Mouse (Mus musculus) CH12.LX (cell line): ENCODE measurements at regions not wholly inside any gene's neighbourhood (a gene's known extent, or its start where the extent isn't known, plus 50 kb on each side); places are given as distances from the start of the nearest gene placed in this dataset.

Source experiments
- DNase-seq: peaks from one replicate; pipeline ENCODE4 v3.0.0-alpha.2; 2013; ENCODE audit errors: extremely low read depth
- H3K27ac ChIP-seq: 2 replicates; pipeline ENCODE4 v1.5.1; 2012; ENCODE audit warnings: low read depth, mild to moderate bottlenecking, control low read depth, moderate library complexity; ENCODE audit not compliant: insufficient read depth
- H3K27me3 ChIP-seq: replicated peaks from 2 replicates; pipeline ENCODE3; 2012; ENCODE audit warnings: inconsistent platforms
- H3K36me3 ChIP-seq, 2 experiments: replicated peaks in 1 of 2; 2 replicates each; pipeline versions ENCODE3 to v1.6.1; 2012; ENCODE audit warnings: inconsistent platforms in 1 of 2, low read length in 1 of 2, mild to moderate bottlenecking in 1 of 2, mixed read lengths in 1 of 2, moderate library complexity in 1 of 2; ENCODE audit not compliant: control insufficient read depth in 1 of 2, insufficient read depth in 1 of 2
- H3K4me1 ChIP-seq, 2 experiments: 2 replicates each; pipeline ENCODE4 v1.6.1; 2012; ENCODE audit warnings: inconsistent platforms in 1 of 2, moderate library complexity in 1 of 2; ENCODE audit not compliant: insufficient read depth in 2 of 2, control insufficient read depth in 1 of 2
- H3K4me2 ChIP-seq: 2 replicates; pipeline ENCODE4 v1.6.1; 2012; ENCODE audit warnings: low read depth, mild to moderate bottlenecking, control low read depth; ENCODE audit not compliant: poor library complexity, insufficient read depth, severe bottlenecking
- H3K4me3 ChIP-seq, 3 experiments: fragments of 150-350 bp in 1 of 3; sonication (generic) in 1 of 3; replicated peaks in 1 of 3; 2 replicates each; pipeline versions ENCODE3 to v1.5.1; 2011 to 2012; ENCODE audit warnings: low read depth in 2 of 3, low read length in 2 of 3, mild to moderate bottlenecking in 2 of 3, moderate library complexity in 2 of 3, control low read depth in 1 of 3, improper control_type of control experiment in 1 of 3, inconsistent platforms in 1 of 3, mixed read lengths in 1 of 3; ENCODE audit not compliant: poor library complexity in 1 of 3
- H3K79me2 ChIP-seq: replicated peaks from 2 replicates; pipeline ENCODE4 v1.6.1; 2012; ENCODE audit warnings: mild to moderate bottlenecking, moderate library complexity; ENCODE audit not compliant: control insufficient read depth, poor library complexity, insufficient read depth, severe bottlenecking; ENCODE audit errors: extremely low read depth
- H3K9ac ChIP-seq: 2 replicates; pipeline ENCODE4 v1.6.1; 2012; ENCODE audit warnings: low read depth, mild to moderate bottlenecking, control low read depth, moderate library complexity; ENCODE audit not compliant: insufficient read depth
- H3K9me3 ChIP-seq: replicated peaks from 2 replicates; pipeline ENCODE3; 2012; ENCODE audit warnings: low read length, inconsistent platforms, mixed read lengths
- CHD1 ChIP-seq: IDR thresholded peaks from 2 replicates; pipeline ENCODE4 v1.6.1; 2012; ENCODE audit warnings: low read depth, low read length, improper control_type of control experiment, inconsistent platforms
- CTCF ChIP-seq, 2 experiments: IDR thresholded peaks in 1 of 2; conservative IDR thresholded peaks in 1 of 2; 2 replicates each; pipeline ENCODE4 v1.5.1; 2011 to 2012; ENCODE audit warnings: low read depth in 2 of 2, low read length in 2 of 2, improper control_type of control experiment in 1 of 2, inconsistent platforms in 1 of 2, mild to moderate bottlenecking in 1 of 2, moderate library complexity in 1 of 2
- GABPA ChIP-seq: IDR thresholded peaks from 2 replicates; pipeline ENCODE4 v1.6.1; 2012; ENCODE audit warnings: low read depth, low read length, improper control_type of control experiment, inconsistent platforms; ENCODE audit not compliant: insufficient replicate concordance
- JUN ChIP-seq: IDR thresholded peaks from 2 replicates; pipeline ENCODE4 v1.6.1; 2011; ENCODE audit warnings: low read depth, mild to moderate bottlenecking, low read length, improper control_type of control experiment, moderate library complexity; ENCODE audit not compliant: insufficient read depth
- MAFK ChIP-seq: IDR thresholded peaks from 2 replicates; pipeline ENCODE4 v1.6.1; 2011; ENCODE audit warnings: low read length, improper control_type of control experiment; ENCODE audit not compliant: insufficient replicate concordance
- MEF2A ChIP-seq: IDR thresholded peaks from 2 replicates; pipeline ENCODE4 v1.6.1; 2014; ENCODE audit warnings: low read depth, mild to moderate bottlenecking, inconsistent platforms, low read length, improper control_type of control experiment, borderline replicate concordance
- RAD21 ChIP-seq: IDR thresholded peaks from 2 replicates; pipeline ENCODE4 v1.6.1; 2011; ENCODE audit warnings: low read depth, mild to moderate bottlenecking, low read length, improper control_type of control experiment, moderate library complexity
- SMC3 ChIP-seq: IDR thresholded peaks from 2 replicates; pipeline ENCODE4 v1.6.1; 2011; ENCODE audit warnings: low read depth, low read length, improper control_type of control experiment
- TBP ChIP-seq: conservative IDR thresholded peaks from 2 replicates; pipeline ENCODE4 v1.6.1; 2011; ENCODE audit warnings: low read depth, low read length, improper control_type of control experiment
- UBTF ChIP-seq: IDR thresholded peaks from 2 replicates; pipeline ENCODE4 v1.6.1; 2012; ENCODE audit warnings: low read depth, mild to moderate bottlenecking, inconsistent platforms, low read length, improper control_type of control experiment, moderate library complexity
- ZC3H11A ChIP-seq: IDR thresholded peaks from 2 replicates; pipeline ENCODE4 v1.6.1; 2012; ENCODE audit warnings: low read depth, mild to moderate bottlenecking, inconsistent platforms, low read length, improper control_type of control experiment
- ZKSCAN1 ChIP-seq: IDR thresholded peaks from 2 replicates; pipeline ENCODE4 v1.6.1; 2012; ENCODE audit warnings: low read depth, inconsistent platforms, low read length, improper control_type of control experiment, borderline replicate concordance
- ZMIZ1 ChIP-seq: IDR thresholded peaks from 2 replicates; pipeline ENCODE4 v1.6.1; 2012; ENCODE audit warnings: low read depth, mild to moderate bottlenecking, inconsistent platforms, low read length, improper control_type of control experiment
- ZNF384 ChIP-seq: IDR thresholded peaks from 2 replicates; pipeline ENCODE4 v1.6.1; 2012; ENCODE audit warnings: low read depth, low read length, improper control_type of control experiment, inconsistent platforms
- dilution Hi-C: fragments of 300-500 bp; cut with MboI; formaldehyde crosslinking; loops from 2 replicates; pipeline ENCODE4 v1.14.3; 2020; ENCODE audit warnings: low sequenced_read_pairs; ENCODE audit not compliant: extremely low pct_unique_long_range_greater_than_20kb, extremely low pct_ligation_motif_present
- in situ Hi-C: fragments of 300-500 bp; cut with MboI; formaldehyde crosslinking; loops from 3 replicates; pipeline ENCODE4 v1.14.3; 2019; ENCODE audit warnings: low sequenced_read_pairs, low pct_ligation_motif_present, low pct_unique_long_range_greater_than_20kb, mixed read lengths

DNA sequence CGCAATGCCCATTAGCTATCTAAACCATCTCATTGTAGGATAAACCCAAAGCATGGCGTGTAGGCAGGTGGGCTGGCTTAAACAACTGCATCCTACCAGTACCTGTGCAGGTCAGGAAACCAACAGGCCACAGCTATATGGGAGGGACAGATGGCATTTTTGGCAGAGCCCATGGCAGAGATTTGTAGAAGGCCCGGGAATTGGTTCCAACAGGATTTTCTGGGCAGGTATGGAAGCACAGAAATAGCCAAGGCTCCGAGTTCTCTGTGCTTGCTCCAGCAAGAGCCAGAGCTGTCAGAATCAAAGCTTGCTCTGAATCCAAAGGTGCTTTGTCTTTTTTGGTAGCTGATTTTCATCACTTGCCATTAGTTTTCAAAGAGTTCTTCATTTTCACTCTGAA is 107.9 kb upstream of the B3gat2 start:
- in situ Hi-C loops, result no loop called here
- Histone ChIP-seq H3K27me3 (no peaks in the 10 kb centered on the region), H3K9ac (no peak overlapping the region), H3K4me1 (peaks cover 0 to 5% of the 10 kb centered on the region in 2 experiments; a peak in 2 of 4 replicates), H3K9me3 (no peaks in the 10 kb centered on the region), H3K36me3 (no peaks in the 10 kb centered on the region), H3K4me3 (no peak overlapping the region), H3K4me2 (no peak overlapping the region), H3K27ac (no peak overlapping the region), H3K79me2 (no peaks in the 10 kb centered on the region)
- dilution Hi-C loops, result no loop called here
- no peak for TF ChIP-seq MEF2A
- no peak for DNase-seq

DNA sequence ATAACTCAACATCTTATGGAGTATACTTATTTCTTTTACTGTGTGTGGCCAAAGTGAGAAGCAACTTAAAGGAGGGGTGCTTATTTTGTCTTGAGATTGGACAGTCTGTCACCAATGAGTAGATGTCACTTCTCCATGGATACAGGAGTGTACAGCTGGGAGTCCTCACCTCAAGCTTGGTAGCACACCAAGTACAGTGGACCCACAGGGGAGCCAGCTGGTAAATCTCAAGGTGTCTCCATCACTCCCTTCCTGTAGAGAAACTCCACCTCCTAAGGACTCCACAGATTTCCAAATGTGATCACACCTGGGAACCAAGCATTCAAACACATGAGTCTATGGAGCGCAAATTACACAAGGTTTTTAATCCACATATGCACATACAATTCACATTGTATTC is 105.8 kb upstream of the B3gat2 start:
- no peak for DNase-seq
- H3K27ac ChIP-seq, result no peak overlapping the region
- no peak overlapping the region for H3K9ac ChIP-seq
- TF ChIP-seq JUN (no peak), UBTF (no peak), MAFK (no peak), ZC3H11A (no peak), TBP (no peak), CTCF (conservative IDR thresholded peaks at IDR 0.05 in 1 of 2, IDR thresholded peaks at IDR 0.05 in 1 of 2; ENCODE audit: low read depth in 2 of 2, low read length in 2 of 2) (no peak)
- H3K4me2 ChIP-seq, result no peak overlapping the region
- no peaks in the 10 kb centered on the region for H3K27me3 ChIP-seq
- H3K4me3 ChIP-seq, result no peak overlapping the region
- dilution Hi-C loops, result no loop called here
- H3K36me3 ChIP-seq, result no peaks in the 10 kb centered on the region
- no peaks in the 10 kb centered on the region for H3K9me3 ChIP-seq
- H3K4me1 ChIP-seq, result peaks cover 0 to 5% of the 10 kb centered on the region in 2 experiments; a peak in 2 of 4 replicates
- in situ Hi-C loops, result no loop called here
- no peaks in the 10 kb centered on the region for H3K79me2 ChIP-seq

DNA sequence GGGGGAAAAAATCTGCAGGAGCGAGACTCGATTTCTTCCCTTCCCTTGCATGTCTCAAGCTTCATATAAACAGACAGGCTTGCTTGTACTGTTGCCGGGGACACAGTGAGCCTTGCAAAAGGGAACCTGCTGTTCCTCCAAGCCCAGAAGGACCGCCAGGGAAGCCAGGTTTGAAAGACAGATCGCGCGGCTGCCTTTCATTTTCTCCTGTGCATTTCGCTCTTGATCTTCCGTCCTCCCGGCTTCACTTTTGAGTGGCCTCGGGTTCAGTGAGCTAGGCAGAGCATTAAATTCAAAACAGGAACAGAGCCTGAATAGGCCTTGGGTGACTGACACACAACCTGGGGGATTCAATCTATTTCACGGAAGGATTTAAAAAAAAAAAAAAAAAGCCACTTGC is 105.3 kb upstream of the B3gat2 start:
- H3K4me1 ChIP-seq, result peaks cover 0 to 5% of the 10 kb centered on the region in 2 experiments; a peak in 2 of 4 replicates
- H3K4me2 ChIP-seq, result no peak overlapping the region
- no peak for DNase-seq
- no peak overlapping the region for H3K4me3 ChIP-seq
- H3K79me2 ChIP-seq, result no peaks in the 10 kb centered on the region
- dilution Hi-C loops (no loop called here), in situ Hi-C loops (no loop called here)
- H3K9ac ChIP-seq, result no peak overlapping the region
- TF ChIP-seq RAD21, result no peak
- no peak for TF ChIP-seq GABPA
- TF ChIP-seq SMC3, result no peak
- no peak for TF ChIP-seq CHD1
- no peak for TF ChIP-seq ZNF384
- no peak for TF ChIP-seq ZMIZ1
- no peak for TF ChIP-seq ZKSCAN1
- no peak for TF ChIP-seq ZC3H11A
- H3K36me3 ChIP-seq, result no peaks in the 10 kb centered on the region
- H3K27me3 ChIP-seq, result no peaks in the 10 kb centered on the region
- no peak overlapping the region for H3K27ac ChIP-seq
- no peaks in the 10 kb centered on the region for H3K9me3 ChIP-seq
